Mouse (Mus musculus): ENCODE results near the gene Poln.

DNA sequence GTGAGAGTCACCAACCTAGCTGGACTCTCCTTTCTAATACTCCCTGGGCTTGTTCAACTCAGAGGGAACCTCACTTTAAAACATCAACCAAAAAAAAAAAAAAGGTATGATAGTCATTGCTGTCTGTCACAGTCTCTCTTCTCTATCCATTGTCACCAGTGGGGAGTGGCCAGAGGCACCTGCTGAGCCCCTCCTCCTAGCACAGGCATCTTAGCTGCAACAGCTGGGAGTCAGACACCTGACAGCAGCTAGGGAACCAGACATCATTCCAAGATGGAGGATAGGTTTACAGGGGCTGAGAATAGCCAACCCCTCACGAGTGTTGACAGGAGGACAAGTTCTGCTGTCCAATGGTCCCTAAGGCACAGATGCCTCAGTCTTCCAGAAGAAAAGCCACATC is 25.2 kb upstream of the Poln start:
- TF ChIP-seq CTCF (IDR thresholded peaks at IDR 0.05) = no peak
- no peak for TF ChIP-seq POLR2A (IDR thresholded peaks at IDR 0.05; ENCODE audit: insufficient read depth, low read depth, low read length)
